Mouse (Mus musculus) lung, postnatal 0 days (tissue): ENCODE data around the gene Cstf2. TPM values are rescaled to one million over a fixed set of nuclear protein-coding genes. Genes with fewer than 3 reads are reported as not detected.

ENCODE experiments used
- ATAC-seq: fragments of 200-750 bp; cut with Nextera tagmentation; 2 replicates; pipeline ENCODE4 v1.8.0; 2017; ENCODE audit warnings: moderate library complexity
- DNase-seq: peaks from one replicate; pipeline ENCODE4 v3.0.0-alpha.2; 2016; ENCODE audit warnings: low spot score
- H3K27ac ChIP-seq: fragments of 300-500 bp; sonication (generic); 2 replicates; pipeline ENCODE4 v1.5.1; 2014; ENCODE audit warnings: antibody characterized with exemption, mild to moderate bottlenecking, low read length, mixed read lengths
- H3K27me3 ChIP-seq: fragments of 300-500 bp; sonication (generic); replicated peaks from 2 replicates; pipeline ENCODE4 v1.6.1; 2014; ENCODE audit warnings: low read length, mixed read lengths; ENCODE audit not compliant: insufficient read depth
- H3K36me3 ChIP-seq: fragments of 300-500 bp; sonication (generic); 2 replicates; pipeline ENCODE4 v1.6.1; 2014; ENCODE audit warnings: low read length, mixed read lengths; ENCODE audit not compliant: insufficient read depth
- H3K4me1 ChIP-seq: fragments of 300-500 bp; sonication (generic); 2 replicates; pipeline ENCODE4 v1.6.1; 2014; ENCODE audit warnings: antibody characterized with exemption, low read depth, low read length, mixed read lengths; ENCODE audit not compliant: insufficient read depth
- H3K4me2 ChIP-seq: fragments of 300-500 bp; sonication (generic); replicated peaks from 2 replicates; pipeline ENCODE4 v1.6.1; 2014; ENCODE audit warnings: low read depth, mild to moderate bottlenecking, low read length, moderate library complexity, mixed read lengths
- H3K4me3 ChIP-seq: fragments of 300-500 bp; sonication (generic); 2 replicates; pipeline ENCODE4 v1.5.1; 2014; ENCODE audit warnings: low read depth, low read length
- H3K9ac ChIP-seq: fragments of 300-500 bp; sonication (generic); replicated peaks from 2 replicates; pipeline ENCODE4 v1.6.1; 2014; ENCODE audit warnings: low read depth, mild to moderate bottlenecking
- H3K9me3 ChIP-seq: fragments of 300-500 bp; sonication (generic); 2 replicates; pipeline ENCODE4 v1.6.1; 2016; ENCODE audit warnings: low read length, mixed read lengths
- CTCF ChIP-seq: IDR thresholded peaks from 2 replicates; pipeline ENCODE4 v1.5.1; 2016; ENCODE audit warnings: antibody characterized with exemption, mild to moderate bottlenecking
- EP300 ChIP-seq: IDR thresholded peaks from 2 replicates; pipeline ENCODE4 v1.6.1; 2016; ENCODE audit warnings: antibody characterized with exemption, mild to moderate bottlenecking, control low read depth
- WGBS: fragments of 180-500 bp; shearing (Covaris S2); extraction: QIAGEN DNeasy Blood & Tissue Kit; methylation state at CpG from one replicate; pipeline ENCODE4 v1.1.7; 2014; 5-methylcytosine and 5-hydroxymethylcytosine counted together
- polyA plus RNA-seq: library from polyadenylated mRNA; unstranded; fragments of >200 nt; fragmentation: Nextera tagmentation; extraction: Ambion mirVana; gene quantifications from 2 replicates; pipeline ENCODE4 v1.2.1, GENCODE M21; 2015

Cstf2 gene
- polyA plus RNA-seq, result 13.8 and 14.3 TPM in 2 replicates

- 17% methylated on average over 52 of the region's 77 CpGs for WGBS
- peak; percentile 99 for ATAC-seq
- DNase-seq, result peak; percentile 94
- Histone ChIP-seq H3K4me1 (no peaks in the 10 kb centered on the region), H3K9me3 (no peaks in the 10 kb centered on the region), H3K4me3 (peak within 1 kb of the TSS; percentile 57), H3K4me2 (peak within 1 kb of the TSS; percentile 58), H3K9ac (peak within 1 kb of the TSS; percentile 46; the same call in 1 of the 2 replicates), H3K27ac (peak within 1 kb of the TSS; percentile 83), H3K36me3 (no peaks in the 10 kb centered on the region), H3K27me3 (no peaks in the 10 kb centered on the region)
- TF ChIP-seq EP300, result no peak
- no peak; the same call in 1 of the 2 replicates for TF ChIP-seq CTCF
Measured at GRCm38 (mm10) chrX:134058987-134059712, at the start of gene Cstf2. Gene Cstf2, plus strand, starts transcription at chrX:134059187.

- DNase-seq, result peak; percentile 74
- H3K9ac ChIP-seq, result no peak overlapping the region
- no peaks in the 10 kb centered on the region for H3K4me1 ChIP-seq
- ATAC-seq, result peak; percentile 64
- TF ChIP-seq CTCF (peak; percentile 90), EP300 (no peak)
- H3K27ac ChIP-seq, result no peak overlapping the region
- no peak overlapping the region for H3K4me3 ChIP-seq
- no peak overlapping the region for H3K4me2 ChIP-seq
- H3K36me3 ChIP-seq, result no peaks in the 10 kb centered on the region
- H3K9me3 ChIP-seq, result no peaks in the 10 kb centered on the region
- no peaks in the 10 kb centered on the region for H3K27me3 ChIP-seq
- 12% methylated on average over 9 of the region's 9 CpGs for WGBS
Measured at GRCm38 (mm10) chrX:134019005-134019404, 40.0 kb upstream of the Cstf2 start.

- DNase-seq, result peak; percentile 5
- Histone ChIP-seq H3K4me1 (no peaks in the 10 kb centered on the region), H3K36me3 (no peaks in the 10 kb centered on the region), H3K9ac (no peak overlapping the region), H3K9me3 (no peaks in the 10 kb centered on the region), H3K4me3 (no peak overlapping the region), H3K4me2 (no peak overlapping the region), H3K27me3 (no peaks in the 10 kb centered on the region), H3K27ac (no peak overlapping the region)
- 37% methylated on average over 5 of the region's 5 CpGs for WGBS
- ATAC-seq, result no peak
- 0 out of 2 replicates have a peak, but pooled peaks have one; percentile 11 for TF ChIP-seq EP300
- TF ChIP-seq CTCF, result no peak
Measured at GRCm38 (mm10) chrX:134020664-134021063, 38.3 kb upstream of the Cstf2 start.

- TF ChIP-seq EP300 (no peak), CTCF (peak; percentile 36)
- ATAC-seq (no peak), DNase-seq (no peak)
- Histone ChIP-seq H3K9me3 (no peaks in the 10 kb centered on the region), H3K4me1 (no peaks in the 10 kb centered on the region), H3K4me3 (no peak overlapping the region), H3K27ac (no peak overlapping the region), H3K9ac (no peak overlapping the region), H3K36me3 (no peaks in the 10 kb centered on the region), H3K4me2 (no peak overlapping the region), H3K27me3 (no peaks in the 10 kb centered on the region)
- 46% methylated on average over 1 of the region's 1 CpGs for WGBS
Measured at GRCm38 (mm10) chrX:134048994-134049393, 10.0 kb upstream of the Cstf2 start.

- H3K36me3 ChIP-seq, result no peaks in the 10 kb centered on the region
- H3K4me3 ChIP-seq, result no peak overlapping the region
- no peak overlapping the region for H3K4me2 ChIP-seq
- no peak overlapping the region for H3K27ac ChIP-seq
- no peaks in the 10 kb centered on the region for H3K9me3 ChIP-seq
- DNase-seq, result no peak
- no peak for ATAC-seq
- H3K27me3 ChIP-seq, result no peaks in the 10 kb centered on the region
- H3K9ac ChIP-seq, result no peak overlapping the region
- no peak for TF ChIP-seq CTCF
- TF ChIP-seq EP300, result no peak
- 81% methylated on average over 2 of the region's 2 CpGs for WGBS
- no peaks in the 10 kb centered on the region for H3K4me1 ChIP-seq
Measured at GRCm38 (mm10) chrX:134056897-134057296, 2.1 kb upstream of the Cstf2 start.

GRCm38 (mm10) chrX:134058040-134058875 lies 729 bp upstream of the Cstf2 start:
- DNase-seq (peak; percentile 44), ATAC-seq (peak; percentile 34)
- Histone ChIP-seq H3K36me3 (no peaks in the 10 kb centered on the region), H3K9me3 (no peaks in the 10 kb centered on the region), H3K4me3 (0 out of 2 replicates have a peak overlapping the region, but pooled peaks have one; percentile 57), H3K9ac (no peak overlapping the region), H3K27ac (no peak overlapping the region), H3K4me1 (no peaks in the 10 kb centered on the region), H3K27me3 (no peaks in the 10 kb centered on the region), H3K4me2 (peak overlapping the region; percentile 42)
- WGBS, result 48% methylated on average over 14 of the region's 14 CpGs
- TF ChIP-seq EP300 (no peak), CTCF (no peak)
